Mouse (Mus musculus): ENCODE data around the gene B230104I21Rik. TPM values are rescaled to one million over a fixed set of nuclear protein-coding genes. Genes with fewer than 3 reads are reported as not detected.

The B230104I21Rik gene
- total and polyA plus RNA-seq, 2 experiments from 2014 or later: not detected

DNA sequence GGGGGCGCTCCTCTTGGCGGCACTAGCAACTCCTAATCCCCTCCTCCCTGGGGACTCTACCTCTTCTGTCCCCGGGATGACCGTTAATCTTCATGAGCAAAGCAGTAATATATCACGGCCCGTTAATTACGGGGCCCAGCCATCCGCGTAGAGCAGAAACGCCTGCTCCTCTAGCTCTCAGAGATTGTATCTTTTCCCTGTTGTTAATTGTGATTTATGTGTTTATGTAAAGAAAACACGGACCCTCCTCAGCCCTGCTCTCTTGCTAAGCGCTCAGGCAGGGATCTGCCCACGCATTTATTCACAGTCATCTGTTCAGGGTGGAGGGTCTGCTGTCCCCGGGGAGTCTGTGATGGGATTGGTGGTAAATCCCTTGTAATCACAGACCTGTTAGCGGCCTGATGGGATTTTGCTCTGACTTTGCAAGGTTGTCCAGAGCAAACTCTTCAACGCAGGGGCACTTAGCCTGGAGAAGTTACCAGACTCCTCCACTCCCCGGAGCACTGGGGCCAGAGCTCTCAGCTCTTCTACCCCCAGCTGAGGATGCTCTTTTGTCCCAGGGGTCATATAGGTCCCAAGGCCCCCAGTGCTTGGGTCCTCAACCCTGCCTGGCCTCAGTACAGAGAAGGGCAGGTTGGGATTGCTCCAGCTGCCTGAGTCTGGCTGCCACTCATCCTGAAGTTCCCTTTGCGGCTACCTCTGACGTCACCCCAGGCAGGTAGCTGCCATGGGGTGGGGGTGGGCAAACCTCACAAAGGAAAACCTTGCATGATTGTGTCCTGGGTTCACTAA lies 11.0 kb downstream of the B230104I21Rik start:
- Histone ChIP-seq H3K9me3 (ENCODE audit: low read length) (no peaks in the 10 kb centered on the region), H3K27me3 (ENCODE audit: insufficient read depth, low read length) (no peaks in the 10 kb centered on the region), H3K4me3 (ENCODE audit: low read length) (no peak overlapping the region), H3K36me3 (ENCODE audit: insufficient read depth, low read length) (no peaks in the 10 kb centered on the region), H3K9ac (replicated peaks; ENCODE audit: low read length) (no peak overlapping the region), H3K4me1 (ENCODE audit: insufficient read depth, low read length) (peaks cover 3% of the 10 kb centered on the region; the same call in 1 of the 2 replicates), H3K27ac (no peak overlapping the region), H3K4me2 (ENCODE audit: low read depth, low read length) (no peak overlapping the region)
- ATAC-seq: no peak; the same call in 1 of the 2 replicates
- WGBS: 45% methylated on average over 19 of the region's 19 CpGs
- peak; percentile 37 for DNase-seq (ENCODE audit: low spot score)
- TF ChIP-seq CTCF (IDR thresholded peaks at IDR 0.05; ENCODE audit: low read depth): no peak

DNA sequence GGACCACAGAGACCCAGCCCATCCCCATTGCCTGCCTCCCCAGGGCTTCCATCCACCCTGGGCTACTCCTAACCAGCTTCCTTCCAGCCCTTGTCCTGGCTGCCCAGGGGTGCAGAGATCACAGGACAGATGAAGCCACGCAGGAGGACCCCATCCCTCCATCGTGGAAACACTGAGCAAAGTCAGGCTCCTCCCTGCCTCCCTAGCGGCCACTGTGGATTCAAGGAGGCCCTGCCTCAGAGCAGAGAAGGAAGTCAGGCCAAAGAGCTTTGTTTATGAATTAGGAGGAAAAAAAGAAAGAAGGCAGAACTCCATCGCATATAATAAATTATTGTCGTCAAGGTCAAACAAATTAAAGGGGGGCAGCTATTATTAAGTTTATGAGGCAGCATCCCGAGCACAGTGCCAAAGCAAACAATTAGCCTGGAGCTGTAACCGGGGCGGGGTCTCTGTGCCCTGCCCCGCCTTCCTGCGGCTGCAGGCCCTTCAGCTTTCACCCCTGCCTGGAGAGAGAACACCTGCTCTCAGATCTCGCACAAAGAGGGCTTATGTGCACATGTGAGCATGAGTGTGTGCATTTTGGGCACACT lies 12.4 kb downstream of the B230104I21Rik start:
- Histone ChIP-seq H3K9me3 (ENCODE audit: low read length) (no peaks in the 10 kb centered on the region), H3K9ac (replicated peaks; ENCODE audit: low read length) (no peak overlapping the region), H3K4me3 (ENCODE audit: low read length) (no peak overlapping the region), H3K36me3 (ENCODE audit: insufficient read depth, low read length) (no peaks in the 10 kb centered on the region), H3K27me3 (ENCODE audit: insufficient read depth, low read length) (no peaks in the 10 kb centered on the region), H3K27ac (no peak overlapping the region), H3K4me2 (ENCODE audit: low read depth, low read length) (no peak overlapping the region), H3K4me1 (ENCODE audit: insufficient read depth, low read length) (peaks cover 3% of the 10 kb centered on the region; the same call in 1 of the 2 replicates)
- no peak for TF ChIP-seq CTCF (IDR thresholded peaks at IDR 0.05; ENCODE audit: low read depth)
- WGBS: 47% methylated on average over 11 of the region's 11 CpGs
- no peak for DNase-seq (ENCODE audit: low spot score)
- no peak for ATAC-seq

DNA sequence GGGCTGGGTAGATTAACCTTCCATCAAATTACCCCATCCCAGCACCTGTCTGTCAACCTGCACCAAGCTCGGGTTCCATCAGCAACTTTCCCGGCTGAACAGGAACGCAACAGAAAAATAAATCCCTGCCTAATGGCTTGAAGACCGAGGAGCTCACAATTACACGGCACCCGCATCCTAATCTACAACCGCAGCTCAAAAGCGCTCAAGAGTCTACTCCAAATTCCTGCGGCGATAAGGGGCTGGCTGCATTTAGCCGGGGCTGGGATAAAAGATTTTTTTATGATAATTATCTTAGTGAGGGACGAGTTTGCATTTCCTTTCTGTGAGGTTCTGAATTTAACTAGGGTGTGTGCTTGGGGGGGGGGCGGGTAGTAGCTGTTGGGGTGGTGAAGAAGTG lies 16.3 kb downstream of the B230104I21Rik start:
- 69% methylated on average over 13 of the region's 13 CpGs for WGBS
- ATAC-seq (no peak), DNase-seq (ENCODE audit: low spot score) (no peak)
- no peaks in the 10 kb centered on the region for H3K36me3 ChIP-seq (ENCODE audit: insufficient read depth, low read length)
- H3K4me2 ChIP-seq (ENCODE audit: low read depth, low read length): no peak overlapping the region
- H3K27ac ChIP-seq: no peak overlapping the region
- peaks cover 3% of the 10 kb centered on the region; the same call in 1 of the 2 replicates for H3K4me1 ChIP-seq (ENCODE audit: insufficient read depth, low read length)
- no peak overlapping the region for H3K4me3 ChIP-seq (ENCODE audit: low read length)
- no peaks in the 10 kb centered on the region for H3K27me3 ChIP-seq (ENCODE audit: insufficient read depth, low read length)
- H3K9me3 ChIP-seq (ENCODE audit: low read length): no peaks in the 10 kb centered on the region
- no peak overlapping the region for H3K9ac ChIP-seq (replicated peaks; ENCODE audit: low read length)
- TF ChIP-seq CTCF (IDR thresholded peaks at IDR 0.05; ENCODE audit: low read depth): no peak

- ATAC-seq: no peak
- Histone ChIP-seq H3K27ac (no peak overlapping the region), H3K4me3 (ENCODE audit: low read length) (no peak overlapping the region), H3K4me1 (ENCODE audit: insufficient read depth, low read length) (no peaks in the 10 kb centered on the region), H3K9me3 (ENCODE audit: low read length) (no peaks in the 10 kb centered on the region), H3K27me3 (ENCODE audit: insufficient read depth, low read length) (no peaks in the 10 kb centered on the region), H3K36me3 (ENCODE audit: insufficient read depth, low read length) (no peaks in the 10 kb centered on the region), H3K9ac (replicated peaks; ENCODE audit: low read length) (no peak overlapping the region), H3K4me2 (ENCODE audit: low read depth, low read length) (no peak overlapping the region)
- no peak for DNase-seq (ENCODE audit: low spot score)
- WGBS: 98% methylated on average over 5 of the region's 5 CpGs
- peak; percentile 54 for TF ChIP-seq CTCF (IDR thresholded peaks at IDR 0.05; ENCODE audit: low read depth)
These were observed 19.5 kb downstream of the B230104I21Rik start for GRCm38 (mm10) chr4:154355408-154355807.

DNA sequence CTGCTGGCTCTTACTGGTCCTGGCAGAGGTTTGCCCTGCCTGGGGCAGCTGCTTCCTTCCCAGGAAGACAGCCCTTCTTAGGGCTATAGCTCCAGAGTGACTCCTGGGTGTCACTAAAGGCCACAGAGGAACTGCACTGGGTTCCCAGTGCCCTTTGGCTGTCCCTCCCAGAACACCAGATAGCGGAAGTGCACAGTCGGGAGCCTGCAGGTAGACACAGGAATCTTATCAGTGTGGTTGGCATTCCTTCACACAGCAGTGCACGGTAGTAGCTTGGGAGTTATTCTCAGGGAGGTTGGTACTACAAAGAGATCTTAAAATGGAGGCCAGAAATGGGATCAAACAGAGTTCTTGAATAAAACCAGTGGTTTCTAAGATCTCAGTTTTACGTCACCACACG lies 22.4 kb downstream of the B230104I21Rik start:
- Histone ChIP-seq H3K9ac (replicated peaks; ENCODE audit: low read length) (no peak overlapping the region), H3K27me3 (ENCODE audit: insufficient read depth, low read length) (no peaks in the 10 kb centered on the region), H3K27ac (no peak overlapping the region), H3K9me3 (ENCODE audit: low read length) (no peaks in the 10 kb centered on the region), H3K4me3 (ENCODE audit: low read length) (no peak overlapping the region), H3K4me2 (ENCODE audit: low read depth, low read length) (no peak overlapping the region), H3K4me1 (ENCODE audit: insufficient read depth, low read length) (no peaks in the 10 kb centered on the region), H3K36me3 (ENCODE audit: insufficient read depth, low read length) (no peaks in the 10 kb centered on the region)
- no peak for DNase-seq (ENCODE audit: low spot score)
- no peak for ATAC-seq
- no peak for TF ChIP-seq CTCF (IDR thresholded peaks at IDR 0.05; ENCODE audit: low read depth)
- WGBS: 82% methylated on average over 5 of the region's 5 CpGs

- no peak overlapping the region for H3K4me3 ChIP-seq (ENCODE audit: low read length)
- H3K4me1 ChIP-seq (ENCODE audit: insufficient read depth, low read length): no peaks in the 10 kb centered on the region
- no peak overlapping the region for H3K9ac ChIP-seq (replicated peaks; ENCODE audit: low read length)
- H3K9me3 ChIP-seq (ENCODE audit: low read length): no peaks in the 10 kb centered on the region
- H3K36me3 ChIP-seq (ENCODE audit: insufficient read depth, low read length): no peaks in the 10 kb centered on the region
- 58% methylated on average over 11 of the region's 11 CpGs for WGBS
- no peaks in the 10 kb centered on the region for H3K27me3 ChIP-seq (ENCODE audit: insufficient read depth, low read length)
- no peak overlapping the region for H3K4me2 ChIP-seq (ENCODE audit: low read depth, low read length)
- no peak for ATAC-seq
- DNase-seq (ENCODE audit: low spot score): no peak
- TF ChIP-seq CTCF (IDR thresholded peaks at IDR 0.05; ENCODE audit: low read depth): no peak
- H3K27ac ChIP-seq: no peak overlapping the region
These were observed 22.9 kb downstream of the B230104I21Rik start for GRCm38 (mm10) chr4:154358816-154359215.
